Mouse (Mus musculus): Measurements from ENCODE around the gene Olfr1216.
"Not testable (repeated sequence)": the region's sequence is repeated elsewhere in the genome, so short reads cannot be mapped to it uniquely, and the experiment has no call there.

The Olfr1216 gene

DNA sequence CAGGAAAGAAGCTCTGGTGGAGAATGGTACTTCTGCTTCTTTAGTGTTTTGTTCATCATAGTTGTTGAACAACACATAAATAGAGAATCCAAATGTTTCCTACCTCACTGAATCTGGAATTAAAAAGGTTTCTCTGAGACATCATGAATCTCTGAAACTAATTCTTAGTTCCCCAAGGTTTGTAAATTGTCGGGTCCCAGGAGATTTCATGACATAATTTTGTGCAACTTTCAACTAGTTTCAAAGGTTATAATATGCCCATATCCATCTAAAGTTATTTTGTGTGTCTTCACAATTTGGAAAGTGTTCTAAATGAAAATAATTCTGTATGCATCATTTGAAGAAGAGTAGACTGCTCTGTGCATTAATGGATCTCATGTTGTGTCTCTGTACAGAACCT lies at the start of gene Olfr1216:
Gene Olfr1216 (minus strand): TSS at position 101 of the 400 bp plus-strand sequence.
- no peak for DNase-seq

DNA sequence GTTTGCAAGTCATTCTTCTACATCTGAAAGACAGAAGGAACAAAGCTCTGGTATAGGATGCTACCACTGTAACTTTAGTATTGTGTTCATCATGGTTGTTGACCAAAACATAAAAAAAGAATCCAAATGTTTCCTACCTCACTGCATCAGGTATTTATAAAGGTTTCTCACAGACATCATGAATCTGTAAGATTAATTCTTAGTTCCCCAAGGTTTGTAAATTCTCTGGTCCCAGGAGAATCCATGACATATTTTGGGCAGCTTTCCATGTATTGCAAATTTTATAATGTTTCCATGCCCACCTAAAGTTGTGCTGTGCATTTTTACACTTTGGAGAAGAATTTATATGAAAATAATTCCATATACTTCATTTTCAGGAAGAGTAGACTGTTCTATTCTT lies 42.9 kb upstream of the Olfr1216 start, which contains the start of gene Olfr1218:
Gene Olfr1218 (minus strand): TSS at position 101 of the 400 bp plus-strand sequence.
- no peak for DNase-seq

DNA sequence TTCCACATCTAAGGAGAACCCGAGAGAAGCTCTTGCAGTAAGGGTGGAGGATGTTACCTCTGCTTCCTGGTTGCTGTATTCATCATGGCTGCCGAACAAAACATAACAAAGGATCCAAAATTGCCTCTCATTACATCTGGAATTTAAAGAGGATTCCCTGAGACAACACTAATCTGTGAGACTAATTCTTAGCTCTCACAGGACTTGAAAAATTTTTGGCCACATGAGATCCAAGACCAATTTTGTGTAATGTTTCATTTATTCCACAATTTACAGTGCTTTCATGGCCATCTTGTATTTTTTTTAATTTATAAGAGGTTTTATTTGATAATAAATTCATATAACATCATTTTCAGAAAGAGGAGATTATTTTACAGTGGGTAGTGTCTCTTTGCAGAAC lies 13.8 kb upstream of the Olfr1216 start, which contains the start of gene Olfr1217:
Gene Olfr1217 (minus strand): TSS at position 101 of the 400 bp plus-strand sequence.
- no peak for DNase-seq

DNA sequence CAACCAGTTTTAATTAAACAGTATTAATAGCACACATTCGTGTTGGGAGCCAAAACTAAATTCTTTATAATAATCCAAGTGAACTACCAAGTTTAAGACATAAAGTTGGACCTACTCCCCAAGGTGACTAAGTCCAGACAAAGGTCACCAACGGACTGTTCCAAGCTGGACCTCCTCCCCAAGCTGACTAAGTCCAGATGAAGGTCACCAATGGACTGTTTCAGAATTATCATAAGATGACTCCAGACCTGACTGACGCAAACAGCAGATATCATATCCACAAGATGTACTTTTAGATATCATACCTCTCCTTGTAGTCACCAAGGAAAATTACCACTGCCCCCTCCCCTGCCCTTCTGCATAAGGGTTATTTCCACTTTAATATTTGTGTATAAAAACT lies 3.3 kb upstream of the Olfr1216 start:
- not testable (repeated sequence) for DNase-seq

DNA sequence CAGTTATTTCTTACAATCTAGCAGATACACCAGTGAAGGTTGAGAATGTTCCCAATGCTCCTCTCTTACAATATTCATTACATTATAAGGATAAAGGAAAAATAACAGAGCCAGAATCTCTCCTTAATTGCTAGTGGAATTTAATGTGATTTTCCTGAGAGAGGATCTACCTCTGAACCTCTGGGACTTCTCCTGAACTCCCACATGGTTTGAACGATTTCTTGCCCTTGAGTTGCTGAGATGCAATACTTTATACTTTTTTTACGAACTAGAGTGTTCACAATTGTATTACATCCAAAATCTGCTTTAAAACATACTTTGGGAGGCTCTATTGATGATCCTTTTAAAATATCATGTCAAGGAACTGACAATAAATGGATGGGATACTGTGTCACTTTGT lies 11.3 kb downstream of the Olfr1216 start, which contains the start of gene Olfr1215:
Gene Olfr1215 (minus strand): TSS at position 101 of the 400 bp plus-strand sequence.
- no peak for DNase-seq

DNA sequence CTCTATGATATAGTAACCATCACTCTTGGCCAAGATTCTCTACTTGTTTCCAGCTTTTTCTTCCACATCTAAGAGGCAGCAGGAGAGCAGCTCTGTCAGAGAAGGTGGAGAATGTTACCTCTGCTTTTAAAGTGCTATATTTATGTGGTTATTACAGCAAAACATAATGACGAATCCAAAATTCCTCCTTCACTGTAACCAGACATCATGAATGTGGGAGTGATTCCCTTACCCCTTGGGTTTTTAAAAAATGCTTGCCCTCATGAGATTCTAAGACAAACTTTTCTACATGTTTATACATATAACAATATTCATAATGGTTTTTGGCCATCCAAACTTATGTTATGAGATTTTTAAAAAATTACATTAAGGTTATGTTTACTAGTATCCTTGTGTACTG lies 25.6 kb downstream of the Olfr1216 start, which contains the start of gene Olfr1214:
Gene Olfr1214 (minus strand): TSS at position 101 of the 400 bp plus-strand sequence.
- DNase-seq = no peak

DNA sequence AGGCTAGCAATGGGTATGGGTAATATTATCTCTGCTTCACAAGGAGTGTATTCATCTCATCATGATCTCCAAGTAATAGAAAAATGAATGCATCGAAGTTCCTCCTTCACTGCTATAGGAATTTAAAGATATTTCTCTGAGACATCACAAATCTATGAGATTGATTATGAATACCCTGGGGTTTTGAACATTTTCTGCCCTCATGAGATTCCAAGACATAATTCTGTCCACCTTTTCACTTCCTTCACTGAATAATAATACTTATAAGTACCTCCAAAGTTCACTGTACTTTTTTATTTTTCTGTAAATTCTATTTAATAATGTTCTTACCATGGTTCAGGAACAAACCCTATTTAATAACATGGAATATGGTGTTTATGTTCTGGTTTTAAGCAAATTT lies 38.0 kb downstream of the Olfr1216 start, which contains the start of gene Gm13762:
Gene Gm13762 (minus strand): TSS at position 101 of the 400 bp plus-strand sequence.
- no peak for DNase-seq
